Mouse (Mus musculus) CD4-positive, CD25-positive, alpha-beta regulatory T cell (primary cell): ENCODE measurements around the gene Atf4. TPM values are rescaled to one million over a fixed set of nuclear protein-coding genes. Genes with fewer than 3 reads are reported as not detected.

ENCODE experiments used
- polyA plus RNA-seq: library from polyadenylated mRNA; unstranded; fragments of 100-300 nt; shearing (Covaris generic); gene quantifications from one replicate; pipeline ENCODE4 v1.2.1, GENCODE M21; 2017

The Atf4 gene
- polyA plus RNA-seq = 97.4 TPM

GRCm38 (mm10) chr15:80254847-80255645, at the start of gene Atf4:
Atf4 (plus strand) TSS chr15:80255184.

GRCm38 (mm10) chr15:80233733-80234509, 21.1 kb upstream of the Atf4 start, which contains the start of gene Mief1:
Mief1 (plus strand) TSS chr15:80234018.

GRCm38 (mm10) chr15:80235535-80235934, 19.4 kb upstream of the Atf4 start, which contains the start of gene AC140267.1:
AC140267.1 (plus strand) TSS chr15:80235835.

GRCm38 (mm10) chr15:80263610-80264575, 8.9 kb downstream of the Atf4 start, which contains the start of gene Rps19bp1:
Rps19bp1 (minus strand) TSS chr15:80264315.

GRCm38 (mm10) chr15:80286851-80287415, 31.9 kb downstream of the Atf4 start, which contains the start of gene Cacna1i:
Cacna1i (plus strand) TSS chr15:80287238.

Other genes starting within 250 kb of the Atf4 start
- gene Pdgfb, start 240.2 kb upstream of the Atf4 start, polyA plus RNA-seq = 2.0 TPM
- 1.1 TPM for gene Syngr1, start 163.8 kb upstream of the Atf4 start, polyA plus RNA-seq
- 1,367 TPM for gene Rpl3, start 163.3 kb upstream of the Atf4 start, polyA plus RNA-seq
- gene Tab1, start 122.1 kb upstream of the Atf4 start, polyA plus RNA-seq = 29.7 TPM
- not detected for gene Mgat3, start 81.5 kb upstream of the Atf4 start, polyA plus RNA-seq
- 29.1 TPM for gene Mief1, start 21.2 kb upstream of the Atf4 start, polyA plus RNA-seq
- not detected for gene AC140267.1, start 19.3 kb upstream of the Atf4 start, polyA plus RNA-seq
- gene Rps19bp1, start 9.1 kb downstream of the Atf4 start, polyA plus RNA-seq = 30.2 TPM
- 0.05 TPM for gene Cacna1i, start 32.1 kb downstream of the Atf4 start, polyA plus RNA-seq